Mouse (Mus musculus) adrenal gland, adult 8-10 months (tissue): ENCODE data around the gene Aifm3. TPM values are rescaled to one million over a fixed set of nuclear protein-coding genes. Genes with fewer than 3 reads are reported as not detected.
"Not testable (repeated sequence)": the region's sequence is repeated elsewhere in the genome, so short reads cannot be mapped to it uniquely, and the experiment has no call there.

ENCODE experiments used
- DNase-seq: peaks from one replicate; pipeline ENCODE4 v3.0.0; 2022
- total RNA-seq, 4 experiments: library from RNA; stranded (reverse); gene quantifications; 2 replicates each; pipeline ENCODE4 v1.2.4; 2022

Aifm3 gene
- total RNA-seq, 4 experiments from 2014 or later: 7.9 to 47.0 (median 29.0) TPM

DNA sequence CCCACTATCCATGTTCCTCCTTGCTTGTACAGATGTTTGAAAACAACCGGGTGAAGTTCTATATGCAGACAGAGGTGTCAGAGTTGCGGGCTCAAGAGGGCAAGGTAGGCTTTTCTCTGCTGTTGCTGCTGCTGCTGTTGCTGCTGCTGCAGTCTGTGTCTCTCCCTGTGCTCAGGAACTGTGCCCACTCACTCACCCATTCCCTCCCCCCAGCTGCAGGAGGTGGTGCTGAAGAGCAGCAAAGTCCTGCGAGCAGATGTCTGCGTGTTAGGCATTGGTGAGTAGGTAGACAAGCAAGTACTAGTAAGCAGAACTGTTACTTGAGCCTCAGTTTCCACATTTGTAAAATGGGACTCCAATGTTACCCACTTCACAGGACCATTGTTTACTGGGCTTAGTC is 13.3 kb downstream of the Aifm3 start:
- DNase-seq: no peak

DNA sequence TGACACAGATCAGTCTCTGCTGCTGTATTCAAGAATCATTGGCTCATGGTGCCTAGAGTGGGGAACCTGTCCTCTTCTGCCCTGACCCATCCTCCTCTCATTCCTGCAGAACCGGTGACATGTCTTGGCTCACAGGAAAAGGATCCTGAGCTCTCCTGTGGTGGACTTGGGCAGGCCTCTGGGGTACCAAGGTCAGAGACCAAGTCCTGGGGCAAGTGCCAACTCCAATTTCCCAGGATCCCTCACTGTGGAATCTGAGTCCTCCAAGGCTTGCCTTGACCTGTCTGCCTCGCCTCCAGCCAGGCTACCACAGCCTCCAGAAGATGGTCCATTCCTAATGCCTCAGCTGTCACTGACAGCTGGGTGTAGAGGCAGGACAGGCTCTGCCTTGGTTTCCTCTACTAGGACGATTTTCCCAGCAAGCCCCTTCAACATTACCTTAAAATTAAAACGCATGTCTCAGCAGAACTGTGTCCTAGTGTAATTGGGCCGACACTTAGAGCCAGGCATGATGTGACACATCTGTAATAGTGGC is 17.7 kb downstream of the Aifm3 start:
- DNase-seq: no peak

DNA sequence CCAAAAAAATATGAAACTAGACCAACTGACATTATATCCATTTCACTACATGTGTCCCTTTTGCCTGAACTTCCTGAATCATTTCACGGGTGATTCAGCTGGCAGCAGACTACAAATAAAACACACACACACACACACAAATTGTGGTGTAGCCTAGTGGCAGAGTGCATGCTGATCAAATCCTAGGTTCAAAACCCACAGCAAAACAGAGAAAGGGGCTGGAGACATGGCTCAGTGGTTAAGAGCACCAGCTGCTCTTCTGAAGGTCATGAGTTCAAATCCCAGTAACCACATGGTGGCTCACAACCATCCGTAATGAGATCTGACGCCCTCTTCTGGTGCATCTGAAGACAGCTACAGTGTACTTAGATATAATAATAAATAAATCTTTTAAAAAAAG is 18.6 kb downstream of the Aifm3 start:
- DNase-seq: not testable (repeated sequence)

DNA sequence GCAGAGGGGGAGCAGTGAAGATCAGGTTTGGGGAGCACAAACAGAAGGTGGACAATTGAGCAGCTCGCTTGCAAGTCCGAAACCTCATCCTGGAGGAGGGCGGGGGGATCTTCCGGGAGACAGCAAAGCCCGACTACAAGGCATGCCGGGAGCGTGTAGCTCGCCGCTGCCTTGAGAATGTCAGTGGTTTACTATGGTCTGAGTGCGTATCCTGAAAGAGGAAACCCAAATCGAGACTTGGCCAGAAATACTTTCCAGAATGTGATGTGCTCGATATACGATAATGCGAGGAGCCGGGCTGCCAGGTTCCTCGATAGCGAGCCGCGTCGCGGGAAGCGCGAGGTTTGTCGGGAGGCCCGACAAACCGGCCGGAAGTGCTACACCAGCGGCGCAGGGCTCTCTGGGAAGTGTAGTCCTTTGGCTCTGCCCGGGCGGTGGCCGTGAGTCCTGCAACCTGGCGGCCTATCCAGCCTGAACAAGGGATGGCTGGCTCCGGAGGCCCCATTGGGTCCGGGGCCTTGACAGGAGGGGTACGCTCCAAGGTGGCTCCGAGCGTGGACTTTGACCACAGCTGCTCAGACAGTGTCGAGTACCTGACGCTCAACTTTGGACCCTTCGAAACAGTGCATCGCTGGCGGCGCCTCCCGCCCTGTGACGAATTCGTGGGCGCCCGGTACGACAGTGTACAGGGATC is 19.3 kb downstream of the Aifm3 start, which contains the start of gene Lztr1:
Gene Lztr1, plus strand, starts transcription at position 143 of the 694 bp plus-strand sequence.
- DNase-seq: peak; percentile 83

DNA sequence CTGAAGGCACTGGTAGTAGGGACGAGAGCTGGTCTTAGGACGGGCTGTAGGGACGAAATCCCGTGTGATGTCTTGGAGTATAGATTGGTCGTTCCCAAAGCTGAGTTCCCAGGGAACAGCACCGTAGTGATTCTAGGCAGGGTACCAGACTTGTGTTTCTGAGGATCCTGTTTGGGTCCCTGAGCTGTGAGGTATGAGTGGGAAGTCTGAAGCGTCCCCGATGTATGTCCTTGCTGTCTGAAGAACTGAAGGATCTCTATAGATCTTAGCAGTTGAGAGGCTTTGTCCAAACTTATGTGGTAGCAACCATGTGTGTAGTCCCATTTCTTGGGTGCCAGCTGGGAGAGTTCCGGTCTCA is 19.8 kb downstream of the Aifm3 start:
- DNase-seq: no peak

DNA sequence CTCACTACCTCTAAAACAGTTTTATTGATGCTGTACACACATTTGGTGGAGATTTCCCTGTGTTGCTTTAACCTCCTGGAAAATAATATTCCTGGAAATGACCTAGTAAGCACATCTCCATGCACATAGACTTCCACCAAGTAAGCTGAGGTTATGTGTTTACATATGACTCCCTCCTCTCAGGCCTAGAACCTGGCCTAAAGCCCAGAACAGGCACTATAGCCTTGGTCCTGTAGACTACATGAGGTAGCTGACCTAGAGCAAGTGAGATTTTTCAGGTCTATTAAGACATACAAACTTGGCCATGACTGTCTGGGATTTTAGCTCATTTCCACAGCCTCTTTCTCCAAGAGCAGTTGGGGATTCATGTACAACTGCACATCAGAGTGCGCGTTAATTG is 20.7 kb downstream of the Aifm3 start:
- no peak for DNase-seq

DNA sequence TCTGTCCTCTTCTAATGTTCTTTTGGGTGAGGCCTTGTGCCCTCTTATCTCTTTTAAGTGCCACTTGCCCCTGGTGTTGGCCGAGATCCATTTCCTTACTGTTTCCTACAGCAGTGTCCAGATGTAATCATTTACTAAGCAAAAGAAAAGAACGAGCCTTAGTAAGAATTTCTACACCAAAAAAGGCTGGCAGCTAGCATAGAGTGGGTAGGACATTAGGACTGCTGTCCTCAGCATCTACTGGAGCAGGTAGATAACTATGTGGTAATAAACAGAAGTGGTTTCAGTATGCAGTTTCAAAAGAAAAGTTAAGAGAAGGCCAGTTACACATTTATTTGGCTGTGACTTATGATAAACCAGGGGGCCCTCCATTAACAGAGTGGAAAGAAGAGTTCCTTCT is 21.3 kb downstream of the Aifm3 start:
- DNase-seq: no peak

DNA sequence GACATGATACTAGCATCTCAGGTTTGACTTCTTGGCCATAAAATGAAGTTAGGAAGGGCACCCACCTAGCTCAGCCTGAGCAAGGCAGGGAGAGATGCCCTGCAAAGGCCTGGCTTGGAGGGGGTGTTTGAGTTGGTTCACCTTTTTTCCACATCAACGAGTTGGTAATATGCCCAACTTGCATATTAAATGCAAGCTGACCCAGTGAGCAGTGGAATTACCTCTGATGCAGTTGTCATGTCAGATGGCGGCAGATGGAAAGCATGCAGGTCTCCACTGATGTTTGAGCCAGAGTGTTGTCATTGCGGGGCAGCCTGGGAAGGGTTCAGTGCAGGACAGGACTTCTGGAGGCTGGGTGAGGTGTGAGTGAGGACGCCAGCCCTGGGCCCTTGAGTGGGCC is 22.0 kb downstream of the Aifm3 start:
- no peak for DNase-seq

DNA sequence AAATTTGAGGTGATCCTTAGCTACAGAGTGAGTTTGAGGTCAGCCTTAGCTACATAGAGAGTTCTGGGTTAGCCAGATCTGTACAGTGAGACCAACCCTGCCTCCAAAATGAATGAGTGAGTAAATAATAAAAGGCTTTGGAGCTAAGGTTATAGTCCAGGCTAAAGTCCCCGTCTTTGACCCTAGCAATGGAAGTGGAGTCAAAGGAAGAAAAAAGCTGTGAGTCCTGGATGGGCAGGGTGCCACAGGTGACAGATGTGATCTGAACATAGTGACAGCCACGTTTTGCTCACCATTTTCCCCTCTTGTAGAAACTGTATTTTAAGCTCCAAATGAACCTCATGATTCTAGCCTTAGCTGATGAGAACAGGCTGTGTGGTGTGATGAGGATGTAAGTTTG is 29.5 kb downstream of the Aifm3 start:
- DNase-seq: no peak

DNA sequence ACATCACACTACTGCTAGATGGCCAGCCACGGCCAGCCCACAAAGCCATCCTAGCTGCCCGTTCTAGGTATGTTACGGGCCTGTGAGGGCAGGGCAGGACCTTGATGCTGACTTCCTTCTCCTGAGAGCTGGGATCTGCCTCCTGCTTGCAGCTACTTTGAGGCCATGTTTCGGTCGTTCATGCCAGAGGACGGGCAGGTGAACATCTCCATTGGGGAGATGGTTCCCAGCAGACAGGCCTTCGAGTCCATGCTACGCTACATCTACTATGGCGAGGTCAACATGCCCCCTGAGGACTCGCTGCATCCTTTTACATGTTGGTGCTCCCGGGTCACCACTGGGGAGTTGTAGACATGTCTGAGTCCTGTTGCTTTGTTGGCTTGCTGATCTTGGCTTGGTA is 34.7 kb downstream of the Aifm3 start:
- no peak for DNase-seq

DNA sequence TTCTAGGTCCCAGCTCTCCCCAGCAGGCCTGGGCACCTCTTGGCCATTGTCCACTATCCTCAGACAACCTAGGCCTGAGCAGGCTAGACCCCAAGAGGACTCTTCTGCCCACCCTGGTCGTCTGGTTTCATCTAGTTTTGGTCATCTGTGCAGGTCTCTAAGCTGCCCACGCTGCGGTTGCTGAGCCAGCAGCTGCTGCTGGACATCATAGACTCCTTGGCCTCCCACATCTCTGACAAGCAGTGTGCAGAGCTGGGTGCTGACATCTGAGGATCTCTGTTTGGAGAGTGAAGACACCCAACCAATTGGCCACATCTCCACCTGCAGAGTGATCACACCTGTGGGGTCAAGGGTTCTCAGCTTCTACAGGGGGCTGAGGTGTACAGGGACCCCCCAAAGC is 36.1 kb downstream of the Aifm3 start:
- DNase-seq: no peak

DNA sequence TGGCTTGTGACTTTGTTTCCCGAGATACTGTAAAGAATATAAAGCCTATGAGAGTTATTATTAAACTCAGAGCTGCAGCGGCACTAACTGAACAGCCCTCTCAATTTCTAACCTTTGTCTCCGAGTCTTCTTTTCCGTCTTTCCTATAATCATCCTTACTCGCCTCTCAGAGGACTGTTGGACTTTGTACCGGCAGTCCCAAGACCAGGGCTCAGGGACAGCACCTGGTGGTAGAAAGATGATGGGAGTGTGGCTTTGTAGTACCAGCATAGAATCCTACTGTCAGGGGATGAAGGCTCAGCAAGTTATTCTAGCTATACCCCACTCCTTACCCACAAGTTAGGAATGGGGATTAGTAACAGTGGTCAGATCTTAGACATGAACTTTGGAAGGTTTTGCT is 36.8 kb downstream of the Aifm3 start:
- no peak for DNase-seq

DNA sequence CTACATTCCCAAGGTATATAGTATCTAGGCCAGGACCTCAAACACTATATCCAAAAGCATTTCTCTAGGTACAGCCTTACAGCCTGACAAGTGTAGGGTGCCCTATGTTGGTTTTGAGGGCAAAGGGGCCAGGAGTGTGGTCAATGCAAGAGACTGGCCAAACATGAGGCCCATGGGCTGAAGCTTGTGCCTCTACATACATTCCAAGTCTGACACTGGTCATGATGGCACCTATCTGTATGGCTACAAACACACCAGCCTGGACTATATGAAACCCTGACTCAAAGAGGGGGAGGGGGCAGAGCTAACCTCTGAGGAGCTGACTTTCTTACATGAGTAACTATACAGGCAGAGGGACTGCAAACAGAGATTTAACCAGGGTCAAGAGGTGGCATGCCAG is 38.2 kb downstream of the Aifm3 start:
- DNase-seq: no peak

DNA sequence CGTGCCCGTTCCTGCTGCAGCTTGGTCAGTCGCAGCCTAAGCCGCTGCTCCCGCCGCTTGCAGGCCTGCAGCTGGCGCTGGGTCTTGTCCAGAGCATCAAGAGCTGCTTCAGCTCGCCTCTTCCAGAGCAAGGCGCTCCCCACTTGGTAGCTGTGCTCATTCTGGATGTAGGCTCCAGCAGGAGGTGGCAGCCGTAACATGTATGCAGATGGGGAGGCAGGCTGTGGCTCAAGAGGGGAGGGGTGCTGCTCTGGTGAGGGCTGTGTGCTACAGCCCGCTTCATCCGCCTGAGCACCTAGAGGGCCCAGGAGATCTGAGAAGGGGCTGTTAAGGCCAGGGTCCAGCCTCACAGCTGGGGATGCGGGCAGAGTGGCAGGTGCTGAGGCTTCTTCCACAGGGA is 38.9 kb downstream of the Aifm3 start:
- DNase-seq: no peak

DNA sequence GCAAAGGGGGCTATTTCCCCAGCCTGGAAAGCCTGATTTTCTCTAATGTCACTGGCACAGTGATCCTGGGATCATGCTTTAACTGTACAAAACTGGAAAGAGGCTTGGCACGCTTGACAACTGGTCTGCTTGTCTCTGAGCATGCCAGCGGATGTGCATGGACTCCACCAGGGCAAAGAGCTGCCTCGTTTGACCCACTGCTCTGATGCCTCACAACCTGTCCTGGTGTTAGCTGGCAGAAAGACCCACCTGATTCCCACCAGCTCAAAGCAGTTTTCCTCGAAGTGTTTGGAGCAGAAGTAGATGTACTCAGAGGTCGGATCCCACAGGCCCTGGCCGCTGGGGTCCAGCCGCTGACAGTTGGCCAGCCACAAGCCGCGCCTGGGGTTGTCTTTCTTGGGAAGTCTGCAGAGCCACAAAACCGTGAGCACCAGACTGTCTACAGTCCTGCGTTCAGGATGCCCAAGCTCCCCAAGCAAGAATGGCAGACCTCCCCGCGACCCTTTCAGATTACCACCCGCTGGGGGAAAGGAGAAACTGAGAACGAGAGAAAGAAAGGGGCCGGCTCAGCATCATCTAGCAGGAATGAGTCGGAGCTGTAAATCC is 40.7 kb downstream of the Aifm3 start:
- no peak for DNase-seq

DNA sequence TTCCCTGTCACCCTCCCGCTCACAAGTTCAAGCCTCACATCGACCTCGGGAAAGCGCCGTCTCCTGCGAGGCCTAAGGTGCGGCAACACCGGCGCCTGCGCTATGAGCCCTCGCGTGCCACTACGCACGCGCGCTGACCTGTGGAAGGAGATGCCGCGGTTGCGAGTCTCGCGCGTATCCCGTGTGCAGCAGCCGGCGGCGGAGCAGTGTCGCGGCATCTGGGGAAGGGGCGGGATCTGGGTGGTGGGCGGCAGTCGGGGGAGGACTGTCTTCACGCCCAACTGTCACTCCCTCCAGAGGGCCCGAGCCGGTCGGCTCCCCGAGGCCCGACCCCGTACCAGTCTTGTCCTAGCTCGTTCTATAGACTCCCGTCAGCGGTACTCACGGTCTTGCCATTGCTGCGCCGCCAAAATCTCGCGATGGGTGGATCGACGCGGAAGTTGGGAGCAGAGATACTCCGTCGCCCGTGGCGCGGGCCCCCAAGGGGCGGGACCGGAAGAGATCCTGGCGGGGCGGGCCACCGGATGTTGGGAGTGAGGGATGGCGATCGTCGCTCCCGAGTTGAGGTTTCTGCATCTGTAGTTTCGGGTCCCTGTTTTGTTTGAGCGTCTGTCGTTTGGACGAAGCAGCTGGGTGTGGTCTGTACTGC is 41.4 kb downstream of the Aifm3 start, which contains the start of gene Thap7:
Gene Thap7, minus strand, starts transcription at position 497 of the 649 bp plus-strand sequence.
- DNase-seq: peak; percentile 95

DNA sequence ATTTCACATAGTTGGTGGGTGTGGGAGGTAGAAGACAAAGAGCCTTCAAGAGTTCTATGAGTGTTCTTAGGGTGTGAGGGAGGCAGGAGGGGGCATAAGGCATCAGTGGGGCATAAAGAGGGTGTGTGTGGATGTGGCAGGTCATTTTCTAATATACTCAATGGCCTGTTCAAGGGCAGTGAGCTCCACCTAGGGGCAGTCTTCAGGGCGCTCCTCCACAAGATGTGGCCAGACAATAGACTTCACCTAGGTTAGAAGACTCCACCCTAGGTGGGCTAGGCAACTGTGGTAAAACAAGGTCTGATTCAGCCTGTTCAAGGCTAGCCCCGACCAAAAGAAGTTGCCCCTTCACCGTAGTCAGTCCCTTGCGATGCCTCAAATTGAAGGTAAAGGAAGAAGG is 42.9 kb downstream of the Aifm3 start:
- no peak for DNase-seq

DNA sequence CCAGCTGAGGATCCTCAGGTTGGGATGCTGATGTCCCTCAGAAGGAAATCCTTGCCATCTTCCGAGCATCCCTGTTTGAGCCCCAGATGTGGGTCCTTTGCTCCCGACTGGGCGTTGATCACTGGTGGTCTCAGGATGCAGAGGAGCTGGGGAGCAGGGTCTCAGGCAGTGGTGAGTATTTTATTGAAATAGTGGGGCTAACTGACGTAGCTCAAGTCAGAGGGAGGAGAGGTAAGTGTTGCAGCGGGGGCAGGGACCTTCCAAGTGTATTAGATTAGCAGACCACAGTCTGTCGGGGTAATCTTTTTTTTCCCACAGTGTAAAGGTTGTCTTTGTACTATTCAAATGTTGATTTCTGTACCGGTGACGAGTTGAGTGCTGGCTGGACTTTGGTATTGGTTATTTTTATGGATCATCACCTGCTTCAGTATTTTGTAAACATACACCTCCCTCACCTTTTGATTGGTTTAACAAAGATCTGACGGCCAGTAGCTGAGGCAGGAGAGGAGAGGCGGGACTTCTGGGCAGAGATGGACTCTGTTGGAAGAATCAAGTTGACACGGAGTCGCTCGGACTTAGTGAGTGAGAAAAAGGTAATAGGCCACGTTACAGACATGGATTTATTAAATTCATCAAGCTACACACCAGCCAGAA is 43.4 kb downstream of the Aifm3 start:
- DNase-seq: no peak

DNA sequence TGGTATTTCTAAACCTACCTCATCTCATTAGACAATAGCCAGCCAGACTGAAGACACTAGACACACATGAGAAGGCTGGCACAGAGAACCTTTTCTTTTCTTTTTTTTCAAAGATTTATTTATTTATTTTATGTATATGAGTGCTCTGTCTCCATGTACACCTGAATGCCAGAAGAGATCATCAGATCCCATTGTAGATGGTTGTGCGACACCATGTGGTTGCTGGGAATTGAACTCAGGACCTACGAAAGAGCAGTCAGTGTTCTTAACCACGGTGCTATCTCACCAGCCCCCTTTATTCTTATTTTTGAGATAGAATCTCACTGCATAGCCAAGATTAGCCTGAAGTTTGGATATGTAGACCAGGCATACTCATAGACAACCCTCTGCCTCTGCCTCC is 47.2 kb downstream of the Aifm3 start:
- no peak for DNase-seq

DNA sequence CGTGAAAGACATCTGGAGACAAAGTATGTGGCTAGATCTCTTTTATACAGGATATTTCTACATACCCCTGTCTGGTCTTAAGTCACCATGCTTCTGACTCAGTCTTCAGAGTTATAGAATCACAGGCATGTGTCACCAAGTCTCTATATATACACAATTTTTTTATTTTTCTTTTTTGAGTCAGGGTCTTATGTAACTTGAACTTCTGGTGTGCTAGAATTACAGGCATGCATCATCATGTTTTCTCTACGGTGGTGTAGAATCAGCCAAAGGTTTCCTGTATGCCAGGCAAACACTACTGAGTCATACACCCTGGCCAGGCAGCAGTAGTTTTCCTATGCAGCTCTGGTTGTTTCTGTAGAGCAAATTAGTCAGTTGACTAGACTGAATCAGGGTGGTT is 53.2 kb downstream of the Aifm3 start:
- no peak for DNase-seq

DNA sequence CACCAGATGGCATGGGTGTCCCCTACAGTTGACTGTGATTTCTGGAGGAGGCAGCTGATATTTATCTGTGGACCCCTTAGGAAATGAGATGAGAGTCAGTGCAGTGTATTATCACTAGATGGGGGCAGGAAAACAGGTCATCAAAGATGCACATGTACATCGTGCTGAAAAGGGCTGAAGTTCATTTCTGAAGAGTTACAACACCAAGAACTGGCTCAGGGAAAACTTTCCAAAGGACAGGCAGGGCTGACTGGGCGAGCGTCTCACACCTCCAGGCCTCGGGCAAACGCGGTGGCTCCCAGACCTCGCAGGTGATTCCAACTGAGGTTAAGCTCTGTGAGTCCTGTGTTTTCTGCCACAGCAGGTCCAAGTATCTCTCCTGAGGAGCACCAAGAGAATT is 63.4 kb downstream of the Aifm3 start:
- no peak for DNase-seq

DNA sequence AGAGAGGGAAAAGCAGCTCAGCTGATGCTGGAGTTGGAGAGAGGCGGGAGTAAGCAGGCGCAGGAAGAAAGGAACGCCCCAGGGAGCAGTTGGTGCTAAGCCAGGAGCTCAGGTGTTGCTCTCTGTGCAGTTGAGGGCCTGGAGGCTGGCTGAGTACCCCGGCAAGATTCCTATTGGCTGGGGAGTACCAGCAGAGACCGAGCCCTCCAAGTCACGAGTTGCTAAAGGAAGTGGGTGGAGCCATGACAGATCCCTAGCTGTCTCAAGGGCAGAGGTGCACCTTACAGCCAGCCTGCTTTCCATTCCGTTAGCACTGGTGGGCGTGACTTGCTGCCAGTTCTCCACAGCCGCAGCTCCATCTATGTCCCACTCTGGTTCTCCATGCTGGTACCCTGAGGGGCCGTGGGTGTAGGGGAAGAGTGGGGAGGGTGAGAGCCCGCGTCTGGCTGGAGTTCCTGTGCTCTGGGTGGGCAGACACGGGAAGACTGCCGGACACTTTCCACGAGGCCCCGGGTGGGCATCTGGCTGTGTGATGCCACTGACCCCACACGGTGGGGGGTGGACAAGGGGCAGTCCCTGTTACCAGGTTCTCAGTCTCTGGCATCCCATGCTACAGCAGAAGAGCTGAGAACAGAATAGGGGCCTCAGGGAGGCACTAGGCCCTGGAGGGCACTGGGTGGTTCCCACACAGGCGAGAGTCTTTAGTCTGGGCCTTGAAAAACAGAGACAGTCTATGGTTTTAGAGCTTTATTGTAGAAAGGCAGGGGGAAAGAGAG is 64.7 kb downstream of the Aifm3 start:
- DNase-seq: peak; percentile 20
